ENCODE assay signal across 21 mouse cellular contexts in genomic region chr1:36625442-36625841, GRCm38 (mm10). TPM values are rescaled to one million over a fixed set of nuclear protein-coding genes. Genes with fewer than 3 reads are reported as not detected.
"Had no signal": no experiment of that assay in that cellular context is flagged by ENCODE, and none has a peak within 500 bp of the region (broad histone marks: within the 10 kb centered on the region; RNA-seq: fewer than 3 reads in every experiment).

No protein-coding gene starts in this region.

- H3K27me3 ChIP-seq: liver, embryonic 13.5 days had no signal

- H3K9ac ChIP-seq: liver, embryonic 13.5 days had no signal

- H3K4me2 ChIP-seq: liver, embryonic 13.5 days; midbrain, embryonic 11.5 days had no signal

- H3K4me3 ChIP-seq: left cerebral cortex, adult 2 months; liver, embryonic 13.5 days had no signal

- H3K36me3 ChIP-seq: liver, embryonic 13.5 days had no signal

- H3K9me3 ChIP-seq: liver, embryonic 13.5 days had no signal

- H3K27ac ChIP-seq: hindbrain, postnatal 0 days; left cerebral cortex, adult 2 months; liver, embryonic 13.5 days had no signal

- ATAC-seq: hindbrain, postnatal 0 days; inflammation-experienced regulatory T-cells, adult 6 months; intestine, embryonic 16.5 days; lung, postnatal 0 days had no signal

- DNase-seq: kidney, adult 18-20 months; kidney, postnatal 25 days; layer of hippocampus, postnatal 36 days; liver, embryonic 13.5 days; lung, postnatal 36 days; midbrain, embryonic 14.5 days; thymus, adult 18-20 months; thymus, postnatal 14 days; thymus, postnatal 4 days had no signal

RNA-seq across cellular contexts. Expression of gene Fam178b, which starts 57.5 kb away (rescaled TPM):
- total RNA-seq: hindbrain, postnatal 0 days; layer of hippocampus, postnatal 36 days; left cerebral cortex, postnatal 36 days; megakaryocyte progenitor cell, adult 5-6 weeks; megakaryocyte-erythroid progenitor cell, adult 5-6 weeks; midbrain, postnatal 0 days had no signal
- polyA plus RNA-seq: neural tube, embryonic 11.5 days; neural tube, embryonic 14.5 days had no signal
